11 mouse cellular contexts compared by ENCODE assay signal in genomic region chr5:97697581-97698134, GRCm38 (mm10).
DNase-seq lines count a peak whose midpoint lies in the region; ATAC-seq lines count a peak whose summit lies in the region.
"Had no signal": no experiment of that assay in that cellular context is flagged by ENCODE, and none has a peak within 500 bp of the region (broad histone marks: within the 10 kb centered on the region; RNA-seq: fewer than 3 reads in every experiment).

No protein-coding gene starts in this region.

- DNase-seq in heart, adult 11 months = peak; percentile 99
- peak; percentile 16 for DNase-seq in urinary bladder, postnatal 14 days (ENCODE audit: low spot score)
- DNase-seq in urinary bladder, postnatal 10 days (ENCODE audit: low spot score) = no peak
- DNase-seq in heart, postnatal 10 days = peak; percentile 86 to 92
- DNase-seq in lung, postnatal 25 days (ENCODE audit: low spot score) = peak; percentile 60
- no peak for DNase-seq in embryo, embryonic 9.5 days (ENCODE audit: extremely low spot score)
- no peak for DNase-seq in spleen, postnatal 14 days (ENCODE audit: low spot score in 2 of 2)

- no peaks in the 10 kb centered on the region for H3K27me3 ChIP-seq in heart, embryonic 12.5 days (replicated peaks)
- H3K27me3 ChIP-seq: CH12.LX had no signal

- WGBS in heart, embryonic 12.5 days = 60% methylated on average over 8 of the region's 8 CpGs

- H3K4me1 ChIP-seq in heart, embryonic 12.5 days (replicated peaks) = no peaks in the 10 kb centered on the region

- no peak overlapping the region for H3K4me2 ChIP-seq in heart, embryonic 12.5 days

- no peak overlapping the region for H3K9ac ChIP-seq in heart, embryonic 12.5 days

- no peaks in the 10 kb centered on the region for H3K9me3 ChIP-seq in heart, embryonic 12.5 days (replicated peaks)

- no peaks in the 10 kb centered on the region for H3K36me3 ChIP-seq in heart, embryonic 12.5 days

- no peak overlapping the region for H3K4me3 ChIP-seq in heart, embryonic 12.5 days
- H3K4me3 ChIP-seq: myocyte had no signal

- intact Hi-C loops in heart, postnatal 10 days (cut with DNase I) = no loop called here

- H3K27ac ChIP-seq in heart, embryonic 12.5 days (ENCODE audit: poor library complexity, severe bottlenecking) = no peak overlapping the region
- H3K27ac ChIP-seq: kidney, postnatal 0 days had no signal

- no peak for ATAC-seq in heart, embryonic 12.5 days (ENCODE audit: insufficient number of reproducible peaks, low FRiP score)

Comparison
In these comparisons a context has a peak if more than half of its experiments do, and no peak if none do; other contexts are left out.
1. DNase-seq: peak in heart, adult 11 months (single experiment), urinary bladder, postnatal 14 days (single experiment), heart, postnatal 10 days (2 of 2) and lung, postnatal 25 days (single experiment); none in urinary bladder, postnatal 10 days (single experiment), embryo, embryonic 9.5 days (single experiment) and spleen, postnatal 14 days (0 of 2).